Mouse (Mus musculus): Measurements from ENCODE around the gene Aldh3a2.

GRCm38 (mm10) chr11:61300205-61300604 lies 32.9 kb upstream of the Aldh3a2 start:
- TF ChIP-seq CHD2 (IDR thresholded peaks at IDR 0.05; ENCODE audit: low read depth, low read length) (no peak), ZNF384 (IDR thresholded peaks at IDR 0.05; ENCODE audit: low read depth, low read length) (no peak), HCFC1 (IDR thresholded peaks at IDR 0.05; ENCODE audit: borderline replicate concordance, insufficient read depth, low read length) (no peak), ZC3H11A (IDR thresholded peaks at IDR 0.05; ENCODE audit: borderline replicate concordance, low read depth, low read length) (no peak), MAFK (IDR thresholded peaks at IDR 0.05; ENCODE audit: insufficient read depth, low read depth, low read length) (no peak)
